Mouse (Mus musculus): ENCODE measurements around the gene B3gat2. TPM values are rescaled to one million over a fixed set of nuclear protein-coding genes. Genes with fewer than 3 reads are reported as not detected.

Gene B3gat2
- polyA plus RNA-seq, 2 experiments = 0.99 to 1.2 TPM

DNA sequence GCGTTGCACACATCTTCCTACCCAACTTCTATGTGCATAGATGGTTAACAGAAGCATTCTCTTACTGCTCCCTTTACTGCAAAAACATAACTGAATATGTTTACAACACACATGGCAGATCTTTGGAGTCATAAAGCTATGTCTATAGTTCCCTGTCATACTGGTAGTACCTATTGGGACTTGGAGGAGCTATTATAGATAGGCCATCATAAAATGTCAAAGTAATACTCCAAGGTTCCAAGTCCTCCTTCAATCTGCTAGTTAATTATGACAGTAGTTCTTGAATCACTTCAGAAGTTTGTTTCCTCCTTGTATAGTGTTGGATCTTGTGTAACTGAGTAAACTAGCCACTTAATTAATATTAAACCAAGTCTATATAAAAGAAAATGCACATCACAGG, 110.6 kb downstream of the B3gat2 start:
- no peak overlapping the region for H3K4me3 ChIP-seq (replicated peaks; ENCODE audit: low read length)
- no peak for TF ChIP-seq POLR2A (IDR thresholded peaks at IDR 0.05; ENCODE audit: borderline replicate concordance, extremely low read depth, insufficient read depth, insufficient read length)
- no peaks in the 10 kb centered on the region for H3K27me3 ChIP-seq (ENCODE audit: control insufficient read depth, insufficient read depth, low read length)
- WGBS = 90% methylated on average over 1 of the region's 1 CpGs
- no peaks in the 10 kb centered on the region; the same call in 1 of the 2 replicates for H3K4me1 ChIP-seq (ENCODE audit: control insufficient read depth, insufficient read depth, low read length)
- no peaks in the 10 kb centered on the region for H3K9me3 ChIP-seq (ENCODE audit: control insufficient read depth, low read length)
- H3K9ac ChIP-seq (ENCODE audit: low read depth, low read length, severe bottlenecking) = no peak overlapping the region
- H3K4me2 ChIP-seq (replicated peaks; ENCODE audit: low read depth, low read length, severe bottlenecking) = no peak overlapping the region
- DNase-seq (ENCODE audit: low spot score) (no peak), ATAC-seq (ENCODE audit: low FRiP score, low read depth) (no peak)
- H3K27ac ChIP-seq (replicated peaks; ENCODE audit: low read depth, low read length) = no peak overlapping the region
- peaks cover 16% of the 10 kb centered on the region for H3K36me3 ChIP-seq (ENCODE audit: control insufficient read depth, insufficient read depth, low read length)

DNA sequence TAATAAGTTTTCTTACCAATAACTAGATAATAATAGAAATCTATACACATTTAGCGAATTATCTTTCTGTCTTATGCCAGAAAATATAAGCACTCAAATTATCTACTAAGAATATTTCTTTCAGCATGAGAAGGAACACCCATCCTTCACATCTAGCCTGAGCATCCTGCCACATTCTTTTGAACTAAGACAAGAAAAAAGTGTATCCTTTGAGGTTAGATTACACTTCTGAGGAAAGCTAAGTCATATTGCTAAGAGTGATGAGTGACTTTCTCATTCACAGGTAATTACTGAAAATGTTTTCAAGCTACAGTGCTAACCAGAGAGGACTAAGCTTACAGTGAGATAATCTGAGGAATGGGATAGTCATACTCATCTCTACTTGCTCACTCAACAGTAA, 121.1 kb downstream of the B3gat2 start:
- WGBS = 96% methylated on average over 1 of the region's 1 CpGs
- H3K4me3 ChIP-seq (replicated peaks; ENCODE audit: low read length) = no peak overlapping the region
- H3K36me3 ChIP-seq (ENCODE audit: control insufficient read depth, insufficient read depth, low read length) = no peaks in the 10 kb centered on the region
- no peak for TF ChIP-seq POLR2A (IDR thresholded peaks at IDR 0.05; ENCODE audit: borderline replicate concordance, extremely low read depth, insufficient read depth, insufficient read length)
- ATAC-seq (ENCODE audit: low FRiP score, low read depth) (no peak), DNase-seq (ENCODE audit: low spot score) (no peak)
- H3K27me3 ChIP-seq (ENCODE audit: control insufficient read depth, insufficient read depth, low read length) = no peaks in the 10 kb centered on the region
- H3K27ac ChIP-seq (replicated peaks; ENCODE audit: low read depth, low read length) = no peak overlapping the region
- H3K9me3 ChIP-seq (ENCODE audit: control insufficient read depth, low read length) = no peaks in the 10 kb centered on the region
- H3K4me2 ChIP-seq (replicated peaks; ENCODE audit: low read depth, low read length, severe bottlenecking) = no peak overlapping the region
- H3K4me1 ChIP-seq (ENCODE audit: control insufficient read depth, insufficient read depth, low read length) = no peaks in the 10 kb centered on the region
- H3K9ac ChIP-seq (ENCODE audit: low read depth, low read length, severe bottlenecking) = no peak overlapping the region

GRCm38 (mm10) chr1:23884087-23884668, 122.6 kb downstream of the B3gat2 start:
- Histone ChIP-seq H3K27me3 (ENCODE audit: control insufficient read depth, insufficient read depth, low read length) (no peaks in the 10 kb centered on the region), H3K4me2 (replicated peaks; ENCODE audit: low read depth, low read length, severe bottlenecking) (no peak overlapping the region), H3K36me3 (ENCODE audit: control insufficient read depth, insufficient read depth, low read length) (no peaks in the 10 kb centered on the region), H3K27ac (replicated peaks; ENCODE audit: low read depth, low read length) (no peak overlapping the region), H3K9me3 (ENCODE audit: control insufficient read depth, low read length) (no peaks in the 10 kb centered on the region), H3K4me3 (replicated peaks; ENCODE audit: low read length) (no peak overlapping the region), H3K9ac (ENCODE audit: low read depth, low read length, severe bottlenecking) (no peak overlapping the region), H3K4me1 (ENCODE audit: control insufficient read depth, insufficient read depth, low read length) (no peaks in the 10 kb centered on the region)
- DNase-seq (ENCODE audit: low spot score) (no peak), ATAC-seq (ENCODE audit: low FRiP score, low read depth) (no peak)
- TF ChIP-seq POLR2A (IDR thresholded peaks at IDR 0.05; ENCODE audit: borderline replicate concordance, extremely low read depth, insufficient read depth, insufficient read length) = no peak
- 82% methylated on average over 2 of the region's 2 CpGs for WGBS

- Histone ChIP-seq H3K9me3 (ENCODE audit: control insufficient read depth, low read length) (no peaks in the 10 kb centered on the region), H3K4me2 (replicated peaks; ENCODE audit: low read depth, low read length, severe bottlenecking) (no peak overlapping the region), H3K9ac (ENCODE audit: low read depth, low read length, severe bottlenecking) (no peak overlapping the region), H3K27me3 (ENCODE audit: control insufficient read depth, insufficient read depth, low read length) (no peaks in the 10 kb centered on the region), H3K4me3 (replicated peaks; ENCODE audit: low read length) (no peak overlapping the region), H3K27ac (replicated peaks; ENCODE audit: low read depth, low read length) (no peak overlapping the region), H3K4me1 (ENCODE audit: control insufficient read depth, insufficient read depth, low read length) (no peaks in the 10 kb centered on the region), H3K36me3 (ENCODE audit: control insufficient read depth, insufficient read depth, low read length) (no peaks in the 10 kb centered on the region)
- DNase-seq (ENCODE audit: low spot score) (no peak), ATAC-seq (ENCODE audit: low FRiP score, low read depth) (no peak)
- WGBS = 93% methylated on average over 7 of the region's 7 CpGs
- no peak for TF ChIP-seq POLR2A (IDR thresholded peaks at IDR 0.05; ENCODE audit: borderline replicate concordance, extremely low read depth, insufficient read depth, insufficient read length)
These were observed 123.4 kb downstream of the B3gat2 start for GRCm38 (mm10) chr1:23884914-23885313.

DNA sequence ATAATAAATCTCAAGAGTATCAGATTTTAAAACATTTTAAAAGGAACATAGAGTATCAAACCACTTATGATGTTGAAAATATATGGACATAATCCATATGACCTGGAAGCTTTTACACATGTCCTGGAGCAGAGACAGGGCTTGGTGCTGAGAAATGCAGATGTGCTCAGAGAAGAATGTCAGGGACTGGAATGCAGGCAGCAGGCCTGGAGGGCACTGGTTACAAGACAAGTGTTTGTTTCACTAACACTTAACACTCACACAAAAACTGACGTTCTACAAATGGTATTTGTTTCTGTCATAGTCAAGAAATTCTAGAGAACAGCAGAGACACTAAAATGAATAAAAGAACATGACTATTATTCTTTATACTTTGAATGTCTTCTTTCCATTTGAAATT, 130.5 kb downstream of the B3gat2 start:
- WGBS = 26% methylated on average over 1 of the region's 1 CpGs
- no peak for TF ChIP-seq POLR2A (IDR thresholded peaks at IDR 0.05; ENCODE audit: borderline replicate concordance, extremely low read depth, insufficient read depth, insufficient read length)
- no peak for ATAC-seq (ENCODE audit: low FRiP score, low read depth)

More for the DNA sequence above, 130.5 kb downstream of the B3gat2 start:
- Histone ChIP-seq H3K9me3 (ENCODE audit: control insufficient read depth, low read length) (no peaks in the 10 kb centered on the region), H3K27ac (replicated peaks; ENCODE audit: low read depth, low read length) (no peak overlapping the region), H3K27me3 (ENCODE audit: control insufficient read depth, insufficient read depth, low read length) (no peaks in the 10 kb centered on the region), H3K4me2 (replicated peaks; ENCODE audit: low read depth, low read length, severe bottlenecking) (no peak overlapping the region), H3K36me3 (ENCODE audit: control insufficient read depth, insufficient read depth, low read length) (no peaks in the 10 kb centered on the region), H3K9ac (ENCODE audit: low read depth, low read length, severe bottlenecking) (no peak overlapping the region), H3K4me3 (replicated peaks; ENCODE audit: low read length) (no peak overlapping the region), H3K4me1 (ENCODE audit: control insufficient read depth, insufficient read depth, low read length) (no peaks in the 10 kb centered on the region)
- no peak for DNase-seq (ENCODE audit: low spot score)

Other genes with a start within 250 kb of the B3gat2 start
- 84.6 and 101 TPM in 2 replicates for gene Smap1, start 160.6 kb downstream of the B3gat2 start, polyA plus RNA-seq (2012; rRNA removed)
- gene Smap1, start 160.6 kb downstream of the B3gat2 start, polyA plus RNA-seq (2014; fragmentation: Nextera tagmentation; extraction: Ambion mirVana) = 57.9 and 59.3 TPM in 2 replicates
- 31.0 and 44.4 TPM in 2 replicates for gene Sdhaf4, start 243.9 kb downstream of the B3gat2 start, polyA plus RNA-seq (2012; rRNA removed)
- 84.6 and 90.7 TPM in 2 replicates for gene Sdhaf4, start 243.9 kb downstream of the B3gat2 start, polyA plus RNA-seq (2014; fragmentation: Nextera tagmentation; extraction: Ambion mirVana)